Mouse (Mus musculus): ENCODE results near the gene Ndufs2. TPM values are rescaled to one million over a fixed set of nuclear protein-coding genes. Genes with fewer than 3 reads are reported as not detected.

Ndufs2 gene
- polyA plus RNA-seq, 1 experiment: 86.0 TPM

DNA sequence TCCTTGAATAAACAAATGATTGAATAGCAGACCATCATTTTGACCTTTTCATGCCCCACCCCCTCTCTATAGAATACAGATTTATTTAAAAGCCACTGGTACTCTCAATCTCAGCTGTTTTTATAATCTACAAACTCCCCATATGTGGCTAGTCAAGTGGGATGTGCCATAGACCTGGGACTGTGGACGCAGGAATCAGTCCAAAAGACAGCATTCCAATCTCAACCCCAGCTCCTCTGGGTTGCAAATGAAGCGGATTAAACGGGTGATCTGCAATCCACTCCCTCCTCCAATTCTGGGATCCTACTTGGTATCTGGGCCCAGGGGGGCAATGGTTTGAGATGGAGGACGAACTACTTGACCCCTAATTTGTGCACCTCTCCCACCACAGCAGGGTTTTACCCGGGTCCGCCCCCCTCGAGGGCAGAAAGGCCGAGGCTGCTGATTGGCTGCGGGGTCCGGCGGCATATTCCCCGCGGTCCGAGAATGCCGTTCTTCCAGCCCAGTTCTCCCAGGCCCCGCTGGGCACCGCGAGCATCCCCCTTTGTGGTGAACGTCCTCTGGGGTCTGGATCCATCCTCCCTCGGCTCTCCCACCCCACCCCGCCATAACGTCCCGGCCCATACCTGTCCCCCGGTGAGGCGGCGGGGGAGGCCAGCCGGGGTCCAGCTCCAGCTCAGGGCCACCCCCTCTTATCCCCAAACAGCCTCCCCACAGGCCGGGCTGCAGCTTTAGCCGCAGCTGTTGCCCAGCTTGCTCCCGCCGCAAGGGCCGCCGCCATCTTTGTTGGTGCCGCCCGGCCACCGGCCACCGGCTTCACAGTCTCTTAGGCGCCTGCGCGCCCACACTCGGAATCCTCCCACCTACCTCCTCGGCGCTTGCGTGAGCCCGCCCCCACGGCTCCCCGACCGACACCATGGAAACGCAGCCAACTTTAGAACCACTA is 36.2 kb upstream of the Ndufs2 start, which contains the start of gene Usp21:
TSS of gene Usp21 (minus strand) at position 856 of the 946 bp plus-strand sequence.
- peak within 1 kb of the TSS; percentile 68 for H3K27ac ChIP-seq (ENCODE audit: control insufficient read depth, insufficient read depth, low read depth, low read length)
- H3K4me3 ChIP-seq (ENCODE audit: control insufficient read depth, low read depth, low read length): peak within 1 kb of the TSS; percentile 79
- peaks cover 19% of the 10 kb centered on the region for H3K4me1 ChIP-seq (ENCODE audit: control insufficient read depth, insufficient read depth, low read length)
- H3K36me3 ChIP-seq (ENCODE audit: control insufficient read depth, insufficient read depth, low read length): no peaks in the 10 kb centered on the region
- H3K27me3 ChIP-seq (ENCODE audit: control insufficient read depth, insufficient read depth, low read length): no peaks in the 10 kb centered on the region
- peak; percentile 86 for TF ChIP-seq POLR2A (IDR thresholded peaks at IDR 0.05; ENCODE audit: control insufficient read depth, low read depth, low read length)
- TF ChIP-seq CTCF (IDR thresholded peaks at IDR 0.05; ENCODE audit: control insufficient read depth, insufficient read depth, insufficient replicate concordance, low read depth, low read length): no peak

DNA sequence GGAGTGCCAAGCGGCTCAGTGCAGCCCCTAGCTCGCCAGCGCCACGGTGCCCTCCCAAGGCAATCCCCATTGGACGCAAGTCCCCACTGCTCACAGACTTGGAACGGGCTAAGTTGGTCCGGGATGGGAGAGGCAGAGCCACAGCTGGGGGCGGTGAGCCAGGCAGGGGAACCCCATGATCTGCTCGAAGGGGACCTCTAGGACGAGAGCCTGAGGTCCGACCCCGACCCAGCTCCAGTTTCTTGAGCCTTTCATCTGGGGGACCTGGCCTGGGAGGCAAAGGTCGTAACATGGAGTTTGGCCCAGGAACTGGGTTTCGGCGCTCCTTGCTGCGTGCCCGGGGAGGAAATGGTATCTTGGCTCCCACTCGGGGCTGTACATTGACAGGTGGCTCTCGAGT is 35.3 kb upstream of the Ndufs2 start:
- Histone ChIP-seq H3K27me3 (ENCODE audit: control insufficient read depth, insufficient read depth, low read length) (no peaks in the 10 kb centered on the region), H3K27ac (ENCODE audit: control insufficient read depth, insufficient read depth, low read depth, low read length) (no peak overlapping the region), H3K36me3 (ENCODE audit: control insufficient read depth, insufficient read depth, low read length) (no peaks in the 10 kb centered on the region), H3K4me3 (ENCODE audit: control insufficient read depth, low read depth, low read length) (peak overlapping the region; percentile 42), H3K4me1 (ENCODE audit: control insufficient read depth, insufficient read depth, low read length) (peaks cover 20% of the 10 kb centered on the region)
- no peak for TF ChIP-seq CTCF (IDR thresholded peaks at IDR 0.05; ENCODE audit: control insufficient read depth, insufficient read depth, insufficient replicate concordance, low read depth, low read length)
- TF ChIP-seq POLR2A (IDR thresholded peaks at IDR 0.05; ENCODE audit: control insufficient read depth, low read depth, low read length): no peak

DNA sequence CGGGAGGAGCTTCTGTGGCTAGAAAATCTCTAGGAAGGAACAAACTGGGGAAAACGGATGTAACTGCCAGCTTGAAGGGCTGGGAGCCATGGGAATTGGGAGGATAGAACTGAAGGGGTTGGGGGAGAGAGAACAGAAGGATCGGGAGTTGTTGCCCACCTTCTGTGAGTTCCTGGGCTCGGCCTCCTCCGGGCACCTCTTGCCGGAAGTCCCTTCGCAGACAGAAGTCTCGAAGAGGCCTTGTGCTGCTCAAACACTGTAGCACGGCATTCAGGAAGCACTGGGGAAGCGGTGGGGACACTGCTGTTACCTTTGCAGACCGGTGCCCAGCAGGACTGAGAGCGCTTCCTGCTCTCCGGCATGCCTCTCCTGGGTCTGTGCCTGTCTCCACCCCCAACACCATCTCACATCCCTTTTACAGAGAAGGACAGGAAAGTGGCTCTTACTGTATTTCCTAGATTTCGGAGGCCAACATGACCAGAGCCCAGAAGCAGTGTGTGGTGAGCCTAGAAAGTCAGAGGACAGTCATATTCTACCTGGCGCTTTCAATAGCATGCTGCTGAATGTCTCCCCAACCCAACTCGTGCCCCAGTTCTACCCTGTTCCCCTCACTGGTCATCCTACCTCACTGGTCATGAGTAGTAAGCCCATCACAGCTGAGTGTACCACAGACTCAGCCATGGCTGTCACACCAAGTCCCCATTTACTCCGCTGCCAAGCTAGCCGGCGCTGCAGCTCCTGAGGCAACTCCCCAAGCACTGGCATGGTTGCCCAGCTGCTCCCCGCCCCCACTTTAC is 34.1 kb upstream of the Ndufs2 start:
- Histone ChIP-seq H3K27me3 (ENCODE audit: control insufficient read depth, insufficient read depth, low read length) (no peaks in the 10 kb centered on the region), H3K4me1 (ENCODE audit: control insufficient read depth, insufficient read depth, low read length) (peaks cover 28% of the 10 kb centered on the region), H3K36me3 (ENCODE audit: control insufficient read depth, insufficient read depth, low read length) (no peaks in the 10 kb centered on the region), H3K4me3 (ENCODE audit: control insufficient read depth, low read depth, low read length) (peak overlapping the region; percentile 44), H3K27ac (ENCODE audit: control insufficient read depth, insufficient read depth, low read depth, low read length) (0 out of 2 replicates have a peak overlapping the region, but pooled peaks have one; percentile 2)
- no peak for TF ChIP-seq CTCF (IDR thresholded peaks at IDR 0.05; ENCODE audit: control insufficient read depth, insufficient read depth, insufficient replicate concordance, low read depth, low read length)
- no peak; the same call in 1 of the 2 replicates for TF ChIP-seq POLR2A (IDR thresholded peaks at IDR 0.05; ENCODE audit: control insufficient read depth, low read depth, low read length)

DNA sequence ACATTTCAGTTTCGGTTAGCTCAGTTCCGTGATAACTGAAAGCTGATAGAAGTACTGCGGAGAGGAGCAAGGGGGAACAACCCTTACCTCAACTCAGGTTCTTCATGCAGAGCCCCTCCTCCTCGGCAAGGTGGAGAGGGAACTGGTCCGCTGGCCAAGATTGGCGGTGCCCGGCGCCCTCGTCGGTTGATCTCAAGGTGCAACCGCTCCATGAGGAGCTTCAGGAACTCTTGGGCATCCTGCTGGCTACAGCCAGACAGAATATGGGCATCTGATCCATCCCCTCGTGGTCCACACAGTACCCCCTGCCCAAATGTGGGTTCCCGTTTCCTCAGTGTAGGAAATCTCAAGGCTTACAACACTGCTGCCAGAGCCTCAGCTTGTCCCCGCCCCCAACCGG is 33.3 kb upstream of the Ndufs2 start:
- H3K4me1 ChIP-seq (ENCODE audit: control insufficient read depth, insufficient read depth, low read length): peaks cover 35% of the 10 kb centered on the region
- no peak for TF ChIP-seq POLR2A (IDR thresholded peaks at IDR 0.05; ENCODE audit: control insufficient read depth, low read depth, low read length)
- no peak for TF ChIP-seq CTCF (IDR thresholded peaks at IDR 0.05; ENCODE audit: control insufficient read depth, insufficient read depth, insufficient replicate concordance, low read depth, low read length)
- no peaks in the 10 kb centered on the region for H3K36me3 ChIP-seq (ENCODE audit: control insufficient read depth, insufficient read depth, low read length)
- H3K27me3 ChIP-seq (ENCODE audit: control insufficient read depth, insufficient read depth, low read length): no peaks in the 10 kb centered on the region
- H3K4me3 ChIP-seq (ENCODE audit: control insufficient read depth, low read depth, low read length): peak overlapping the region; percentile 44
- H3K27ac ChIP-seq (ENCODE audit: control insufficient read depth, insufficient read depth, low read depth, low read length): no peak overlapping the region

DNA sequence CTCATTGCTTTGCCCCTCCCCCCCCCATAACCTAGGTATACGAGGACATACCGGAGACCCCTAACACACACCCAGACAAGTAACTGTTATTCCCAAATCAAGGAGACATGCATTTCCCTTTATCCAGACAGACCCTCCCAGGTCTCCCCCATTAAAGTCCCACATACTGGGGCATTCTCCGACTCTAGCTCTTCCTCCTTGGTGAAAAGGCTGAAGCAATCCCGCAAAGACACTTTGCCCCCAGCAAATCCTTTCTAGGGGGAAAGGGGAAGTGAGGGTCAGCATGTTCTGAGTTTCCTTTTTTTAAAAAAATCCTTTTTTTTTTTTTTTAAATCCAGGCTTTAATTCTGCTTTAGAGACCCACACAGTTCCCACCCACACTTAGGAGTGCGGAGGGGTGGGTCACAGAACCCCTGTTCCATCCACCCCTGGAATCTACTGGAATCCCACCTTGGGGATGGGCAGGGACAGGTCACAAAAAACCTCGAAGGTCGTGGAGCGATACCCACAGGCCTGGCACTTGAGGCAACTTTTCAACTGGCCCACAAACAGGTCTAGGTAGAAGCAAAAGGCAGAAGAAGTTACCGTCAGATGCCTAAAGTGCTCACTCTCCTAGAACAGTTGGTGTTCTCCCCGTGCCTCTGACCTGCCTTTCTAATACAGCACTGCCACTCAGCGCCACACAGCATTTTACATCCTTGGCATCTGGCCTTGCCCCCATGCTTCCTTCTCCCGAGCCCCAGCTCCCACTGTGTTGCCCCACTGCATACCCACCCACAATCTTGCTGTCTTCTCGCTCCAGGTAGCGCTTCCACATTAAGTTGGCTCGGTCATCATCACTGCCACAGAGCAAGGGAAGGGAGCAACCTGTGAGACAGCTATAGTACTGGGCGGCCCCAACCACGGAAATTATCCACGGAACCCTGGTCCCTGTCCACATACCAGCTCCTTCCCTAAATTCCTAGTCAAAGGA is 32.3 kb upstream of the Ndufs2 start:
- H3K27me3 ChIP-seq (ENCODE audit: control insufficient read depth, insufficient read depth, low read length): no peaks in the 10 kb centered on the region
- no peak overlapping the region for H3K27ac ChIP-seq (ENCODE audit: control insufficient read depth, insufficient read depth, low read depth, low read length)
- no peak for TF ChIP-seq POLR2A (IDR thresholded peaks at IDR 0.05; ENCODE audit: control insufficient read depth, low read depth, low read length)
- no peak for TF ChIP-seq CTCF (IDR thresholded peaks at IDR 0.05; ENCODE audit: control insufficient read depth, insufficient read depth, insufficient replicate concordance, low read depth, low read length)
- H3K36me3 ChIP-seq (ENCODE audit: control insufficient read depth, insufficient read depth, low read length): no peaks in the 10 kb centered on the region
- H3K4me1 ChIP-seq (ENCODE audit: control insufficient read depth, insufficient read depth, low read length): peaks cover 35% of the 10 kb centered on the region
- H3K4me3 ChIP-seq (ENCODE audit: control insufficient read depth, low read depth, low read length): no peak overlapping the region

DNA sequence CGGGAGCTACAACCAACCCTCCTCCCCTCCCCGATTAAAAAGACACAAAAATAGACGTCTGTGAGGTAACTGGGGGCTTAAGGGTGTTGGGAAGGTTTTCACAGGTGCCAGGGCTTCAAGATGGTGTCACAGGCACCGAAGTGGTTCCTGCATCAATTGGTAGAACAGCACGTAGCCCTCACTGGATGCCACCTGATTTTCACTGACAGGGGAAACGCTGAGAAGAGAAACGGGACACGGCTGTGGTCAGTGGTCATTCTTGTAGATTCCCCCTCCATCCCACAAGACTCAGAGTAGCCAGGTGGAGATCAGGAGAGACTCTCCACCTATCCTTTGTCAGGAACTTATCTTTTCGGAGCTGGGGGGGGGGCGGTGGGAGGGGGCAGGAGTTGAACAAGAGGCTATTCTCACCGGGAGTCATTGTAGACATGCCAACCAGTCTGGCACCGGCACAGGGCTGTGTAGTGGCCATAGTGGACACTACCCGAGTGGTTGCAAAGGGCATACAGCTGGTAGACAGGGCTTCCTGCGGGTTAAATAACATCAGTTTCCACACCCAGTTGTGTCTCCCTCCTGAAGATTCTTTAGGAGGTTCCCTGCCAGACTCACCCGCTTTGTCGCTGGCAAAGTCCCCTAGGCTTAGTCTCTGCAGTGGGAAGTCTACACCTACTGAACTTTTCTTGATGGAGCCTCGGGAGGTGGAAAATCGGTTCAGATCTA is 31.1 kb upstream of the Ndufs2 start:
- TF ChIP-seq CTCF (IDR thresholded peaks at IDR 0.05; ENCODE audit: control insufficient read depth, insufficient read depth, insufficient replicate concordance, low read depth, low read length) (no peak), POLR2A (IDR thresholded peaks at IDR 0.05; ENCODE audit: control insufficient read depth, low read depth, low read length) (no peak)
- H3K4me1 ChIP-seq (ENCODE audit: control insufficient read depth, insufficient read depth, low read length): peaks cover 31% of the 10 kb centered on the region
- H3K36me3 ChIP-seq (ENCODE audit: control insufficient read depth, insufficient read depth, low read length): no peaks in the 10 kb centered on the region
- no peak overlapping the region for H3K27ac ChIP-seq (ENCODE audit: control insufficient read depth, insufficient read depth, low read depth, low read length)
- peak overlapping the region; percentile 96 for H3K4me3 ChIP-seq (ENCODE audit: control insufficient read depth, low read depth, low read length)
- no peaks in the 10 kb centered on the region for H3K27me3 ChIP-seq (ENCODE audit: control insufficient read depth, insufficient read depth, low read length)
